Mouse (Mus musculus) c-Kit-positive CD71-positive TER-119-positive erythroid progenitor cells, embryonic 14.5 days (primary cell): ENCODE data around the gene Itga11.
"Not testable (repeated sequence)": the region's sequence is repeated elsewhere in the genome, so short reads cannot be mapped to it uniquely, and the experiment has no call there.

Experiments
- DNase-seq: peaks from one replicate; pipeline ENCODE4 v3.0.0-alpha.2; 2013; ENCODE audit warnings: low spot score

The Itga11 gene

GRCm38 (mm10) chr9:62677641-62678549 is at the start of gene Itga11:
Itga11 (plus strand) TSS chr9:62677826.
- DNase-seq: no peak

GRCm38 (mm10) chr9:62630631-62631240 is 46.9 kb upstream of the Itga11 start:
- no peak for DNase-seq

GRCm38 (mm10) chr9:62632392-62632791 is 45.2 kb upstream of the Itga11 start:
- DNase-seq: no peak

DNA sequence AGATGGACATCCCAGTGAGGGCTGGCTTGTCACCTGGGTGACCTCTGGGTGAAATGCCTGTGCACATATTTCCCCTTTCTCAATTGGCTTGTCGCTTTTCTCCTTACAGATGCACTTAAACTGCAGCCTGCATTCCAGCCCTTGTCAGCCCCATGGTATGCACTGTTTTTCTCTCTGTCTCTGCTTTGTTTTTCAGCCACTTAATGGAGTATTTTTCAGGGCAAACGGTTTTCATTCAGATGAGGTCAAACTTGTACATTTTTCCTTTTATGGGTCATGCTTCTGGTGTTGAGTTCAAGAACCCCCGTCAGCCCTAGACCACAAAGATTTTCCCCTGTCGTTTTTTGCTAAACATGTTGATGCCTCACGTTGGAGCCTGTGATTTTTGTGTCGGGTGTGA is 39.6 kb upstream of the Itga11 start:
- DNase-seq: no peak

DNA sequence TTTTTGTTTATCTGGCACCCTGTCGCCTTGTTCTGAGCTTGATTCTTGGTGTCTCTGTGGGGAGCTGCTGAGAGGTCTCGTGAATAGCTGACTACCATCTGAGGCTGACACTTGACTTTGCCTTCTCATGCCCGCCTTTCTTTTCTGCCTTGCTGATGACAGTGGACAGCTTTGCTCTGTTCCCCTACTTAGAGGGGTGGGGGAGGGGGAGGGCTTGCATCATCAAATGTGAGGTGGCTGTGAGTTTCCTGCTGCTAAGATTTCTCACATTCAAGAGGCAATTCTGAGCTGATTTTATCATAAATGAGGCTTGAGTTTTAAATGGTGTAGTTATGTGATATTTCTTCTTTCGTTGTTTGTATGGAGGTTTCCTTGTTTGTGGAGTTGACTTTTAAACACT is 37.9 kb upstream of the Itga11 start:
- DNase-seq: no peak

DNA sequence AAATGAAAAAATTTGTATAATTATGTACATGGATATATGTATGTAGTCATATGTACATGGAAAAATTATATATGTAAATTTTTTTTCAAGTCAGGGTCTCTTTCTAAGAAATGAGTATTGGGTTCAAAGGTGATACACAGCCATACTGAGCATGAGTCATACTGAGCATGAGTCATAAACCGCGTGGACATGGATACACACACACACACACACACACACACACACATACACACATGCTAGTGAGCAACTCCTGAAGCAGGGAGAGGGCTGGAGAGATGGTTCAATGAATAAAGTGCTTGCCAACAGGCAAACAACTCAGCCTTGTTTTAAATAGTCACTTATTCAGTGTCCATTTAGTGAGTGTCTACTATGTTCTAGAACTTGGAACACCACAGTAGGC is 37.4 kb upstream of the Itga11 start:
- no peak for DNase-seq

GRCm38 (mm10) chr9:62645716-62646400 is 31.8 kb upstream of the Itga11 start:
- DNase-seq: no peak

DNA sequence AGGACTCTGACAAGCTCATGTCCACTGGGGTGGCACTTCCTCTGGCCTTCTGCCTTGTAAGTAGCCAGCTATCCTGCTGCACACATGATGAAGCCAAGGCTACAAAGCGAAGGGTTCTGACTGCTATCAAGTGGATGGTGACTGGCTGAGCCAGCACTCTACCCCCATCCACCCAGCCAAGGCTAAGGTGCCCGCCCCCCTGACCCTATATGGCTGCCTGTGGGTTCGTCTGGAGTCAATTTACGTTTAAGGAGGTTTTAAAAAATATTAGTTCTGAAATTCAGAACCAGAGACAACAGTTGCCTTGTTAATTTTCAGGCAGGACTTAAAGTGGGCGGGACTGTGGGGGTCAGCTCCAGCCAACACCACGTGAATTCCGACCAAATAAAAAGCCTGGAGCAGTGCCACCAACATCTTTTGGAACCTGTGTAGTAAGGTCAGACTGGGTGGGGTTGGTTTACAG is 30.9 kb upstream of the Itga11 start:
- no peak for DNase-seq

DNA sequence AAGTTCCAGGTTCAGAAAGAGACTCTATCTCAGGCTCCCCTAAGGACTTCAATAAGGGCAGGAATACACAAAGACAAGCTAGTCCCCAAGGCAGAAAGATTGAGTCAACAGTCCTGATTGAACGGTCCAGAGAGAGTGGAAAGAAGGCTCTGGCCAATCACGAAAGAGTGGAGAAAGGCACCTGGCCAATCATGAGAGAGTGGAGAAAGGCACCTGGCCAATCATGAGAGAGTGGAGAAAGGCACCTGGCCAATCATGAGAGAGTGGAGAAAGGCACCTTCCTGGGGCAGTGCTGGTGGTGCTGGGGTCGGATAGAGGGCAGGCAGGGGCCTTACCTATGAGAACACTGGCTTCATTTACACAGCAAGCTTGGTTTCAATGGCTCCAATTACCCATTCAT is 28.2 kb upstream of the Itga11 start:
- no peak for DNase-seq

- no peak for DNase-seq
Measured at GRCm38 (mm10) chr9:62650764-62651163, 26.9 kb upstream of the Itga11 start.

DNA sequence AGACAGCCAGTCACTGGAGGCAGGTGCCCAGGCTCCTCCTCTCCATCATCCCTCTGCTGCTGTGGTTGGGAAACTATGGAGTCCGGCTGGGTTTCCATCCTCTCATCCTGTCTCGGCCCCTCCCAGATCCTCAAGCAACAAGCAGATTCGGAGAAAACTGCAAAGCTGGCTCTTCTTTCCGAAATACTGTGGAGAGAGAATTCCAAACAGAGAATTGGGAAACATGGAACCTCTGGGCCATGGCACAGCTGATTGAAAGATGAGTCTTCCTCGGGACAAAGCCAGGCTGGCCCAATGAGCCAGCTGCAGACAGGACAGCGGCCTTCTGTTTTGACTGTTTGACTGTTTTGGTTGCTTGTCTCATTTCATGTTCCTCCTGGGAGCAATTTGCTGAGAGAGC is 23.3 kb upstream of the Itga11 start:
- no peak for DNase-seq

DNA sequence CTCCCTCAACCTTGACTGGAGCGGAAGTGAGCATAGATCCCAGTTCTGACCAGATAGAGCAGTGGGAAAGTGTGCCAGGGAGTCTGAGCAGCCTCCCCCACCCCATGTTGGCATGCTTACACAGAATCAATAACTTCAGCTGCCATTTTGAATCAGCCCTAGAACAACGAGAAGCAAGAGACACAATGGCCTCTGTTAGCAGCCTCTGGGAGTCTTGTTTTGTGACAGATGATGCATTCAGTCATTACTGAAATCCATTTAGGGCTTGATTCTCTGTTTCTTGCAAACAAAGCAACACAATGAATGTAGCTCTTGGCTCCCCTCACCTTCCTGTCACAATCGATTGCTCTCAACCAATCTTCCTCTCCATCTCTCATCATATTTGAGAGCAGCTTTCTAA is 19.6 kb upstream of the Itga11 start:
- no peak for DNase-seq

DNA sequence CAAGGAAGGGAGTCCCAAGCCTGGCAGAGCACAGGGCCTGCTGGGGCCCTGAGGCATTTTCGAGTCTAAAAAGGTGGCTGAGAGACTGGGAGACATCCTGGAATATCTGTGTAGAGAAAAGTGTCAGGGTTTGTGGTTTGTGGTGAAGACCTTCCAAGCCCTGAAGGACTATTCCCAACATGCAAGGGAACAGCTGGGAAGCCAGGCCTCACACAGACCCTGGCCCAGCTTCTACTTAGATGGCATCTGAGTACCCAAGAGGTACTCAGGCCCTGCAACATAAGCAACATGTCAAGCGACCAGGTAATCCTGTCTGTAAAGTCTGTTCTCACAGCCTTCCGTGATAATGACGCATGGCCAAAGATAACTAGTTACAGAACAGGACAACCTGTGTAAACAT is 18.6 kb upstream of the Itga11 start:
- DNase-seq: no peak

- DNase-seq: not testable (repeated sequence)
Measured at GRCm38 (mm10) chr9:62660971-62661370, 16.7 kb upstream of the Itga11 start.

DNA sequence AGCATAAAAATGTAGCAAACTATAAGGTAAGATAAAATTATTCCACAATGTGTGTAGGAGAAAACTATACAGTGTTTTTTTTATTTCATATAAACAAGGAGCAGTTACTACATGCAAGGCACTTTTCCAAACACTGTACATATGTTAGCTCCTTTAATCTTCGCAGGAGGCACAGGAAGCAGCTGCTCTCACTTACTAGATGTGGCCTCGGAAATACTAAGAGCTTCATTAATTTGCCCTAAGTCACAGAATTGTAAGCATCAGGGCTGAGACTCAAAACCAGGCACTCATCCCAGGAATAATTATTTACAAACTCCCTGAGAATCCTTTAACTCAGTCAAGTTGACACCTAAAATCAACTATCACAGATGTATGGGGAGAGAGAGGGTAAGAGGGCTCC is 14.2 kb upstream of the Itga11 start:
- no peak for DNase-seq

- DNase-seq: no peak
Measured at GRCm38 (mm10) chr9:62664115-62664725, 13.4 kb upstream of the Itga11 start.

- DNase-seq: no peak
Measured at GRCm38 (mm10) chr9:62665892-62666291, 11.7 kb upstream of the Itga11 start.

DNA sequence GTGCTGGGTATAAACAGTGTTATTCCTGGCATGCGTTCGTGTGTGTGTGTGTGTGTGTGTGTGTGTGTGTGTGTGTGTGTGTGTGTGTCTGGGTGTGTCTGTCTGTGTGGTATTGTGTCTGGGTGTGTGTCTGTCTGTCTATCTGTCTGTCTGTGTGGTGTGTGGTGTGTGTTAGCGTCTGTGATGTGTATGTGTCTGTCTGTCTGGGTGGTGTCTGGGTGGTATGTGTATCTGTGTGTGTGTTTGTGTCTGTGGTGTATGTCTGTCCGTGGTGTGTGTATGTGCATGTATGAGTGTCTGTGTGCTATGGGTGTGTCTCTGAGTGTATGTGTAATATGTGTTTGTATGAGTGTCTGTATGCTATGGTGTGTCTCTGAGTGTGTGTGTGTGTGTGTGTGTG is 9.1 kb upstream of the Itga11 start:
- DNase-seq: no peak

GRCm38 (mm10) chr9:62673241-62673640 is 4.4 kb upstream of the Itga11 start:
- DNase-seq: no peak

- DNase-seq: no peak
Measured at GRCm38 (mm10) chr9:62675172-62675571, 2.5 kb upstream of the Itga11 start.

GRCm38 (mm10) chr9:62678550-62679155 is 1.0 kb downstream of the Itga11 start:
- DNase-seq: no peak

GRCm38 (mm10) chr9:62679398-62679797 is 1.8 kb downstream of the Itga11 start:
- no peak for DNase-seq
